Mouse (Mus musculus): ENCODE measurements around the gene Cdkn1a.
"Not testable (repeated sequence)": the region's sequence is repeated elsewhere in the genome, so short reads cannot be mapped to it uniquely, and the experiment has no call there.

Cdkn1a gene

DNA sequence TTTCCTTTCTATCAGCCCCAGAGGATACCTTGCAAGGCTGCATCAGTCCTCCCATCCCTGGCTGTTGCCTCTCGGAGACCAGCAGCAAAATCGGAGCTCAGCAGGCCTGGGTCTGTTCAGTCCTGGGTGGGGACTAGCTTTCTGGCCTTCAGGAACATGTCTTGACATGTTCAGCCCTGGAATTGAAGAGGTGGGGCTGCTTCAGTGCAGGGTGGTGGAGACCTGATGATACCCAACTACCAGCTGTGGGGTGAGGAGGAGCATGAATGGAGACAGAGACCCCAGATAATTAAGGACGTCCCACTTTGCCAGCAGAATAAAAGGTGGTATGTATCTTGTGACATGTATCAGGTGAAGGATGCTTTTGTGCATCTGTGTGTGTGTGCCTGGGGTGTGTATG is at the start of gene Cdkn1a:
Gene Cdkn1a (plus strand): TSS at position 201 of the 400 bp plus-strand sequence.
- DNase-seq (ENCODE audit: low spot score) = no peak

DNA sequence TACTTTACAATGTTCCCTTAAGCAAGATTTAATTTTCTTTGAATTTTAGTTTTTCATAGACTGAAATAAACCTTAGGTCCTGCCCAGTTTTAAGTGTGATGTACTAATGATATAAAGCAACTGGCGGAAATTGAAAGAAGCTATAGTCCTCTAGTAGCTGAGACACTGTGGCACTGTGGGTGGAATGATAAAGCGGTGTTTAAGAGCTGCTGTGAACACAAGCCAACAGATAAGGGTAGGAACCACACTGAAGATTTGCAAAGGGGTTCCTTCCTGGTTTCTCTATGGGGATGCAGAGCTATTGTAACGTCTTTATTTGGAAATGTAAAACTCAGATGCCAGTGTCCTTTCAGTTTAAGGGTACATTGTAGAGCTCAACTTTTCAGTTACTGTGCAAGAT is 49.1 kb upstream of the Cdkn1a start:
- DNase-seq (ENCODE audit: low spot score) = not testable (repeated sequence)

DNA sequence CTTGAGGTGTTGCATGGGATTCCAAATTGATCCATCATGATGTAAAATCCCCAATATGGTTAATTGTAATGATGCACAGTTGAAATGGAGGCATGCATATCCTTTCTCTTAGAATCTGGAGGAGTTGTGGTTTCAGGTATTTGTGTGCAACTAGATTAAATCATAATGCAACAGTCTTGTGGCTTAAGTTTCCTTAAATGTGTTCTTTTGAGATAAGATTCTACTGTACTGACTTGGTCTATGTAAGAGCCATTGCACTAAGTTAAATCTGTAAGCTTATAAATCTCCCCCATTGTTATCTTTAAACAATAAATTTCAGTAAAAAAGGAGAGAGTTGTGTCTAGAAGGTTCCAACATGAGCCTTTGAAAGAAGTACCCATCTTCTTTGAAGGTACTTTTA is 48.2 kb upstream of the Cdkn1a start:
- no peak for DNase-seq (ENCODE audit: low spot score)

DNA sequence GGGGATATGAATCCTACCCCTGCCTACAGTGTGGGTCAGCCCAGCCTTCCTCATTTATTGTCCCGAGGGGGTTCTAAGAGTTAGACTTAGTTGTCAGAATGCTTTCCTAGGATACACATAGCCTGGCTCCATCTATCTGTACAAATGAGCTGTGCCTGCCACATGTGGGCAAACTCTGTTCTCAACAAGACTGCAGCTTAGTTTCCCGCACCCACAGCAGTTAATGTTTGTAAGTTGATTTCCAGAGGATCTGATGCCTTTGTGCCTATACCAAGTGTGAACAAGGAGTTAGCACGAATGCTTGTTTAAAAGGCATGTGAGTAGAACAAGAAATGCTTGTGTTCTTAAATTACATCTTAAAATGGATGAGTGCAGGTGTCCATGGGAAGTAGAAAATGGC is 47.2 kb upstream of the Cdkn1a start:
- no peak for DNase-seq (ENCODE audit: low spot score)

DNA sequence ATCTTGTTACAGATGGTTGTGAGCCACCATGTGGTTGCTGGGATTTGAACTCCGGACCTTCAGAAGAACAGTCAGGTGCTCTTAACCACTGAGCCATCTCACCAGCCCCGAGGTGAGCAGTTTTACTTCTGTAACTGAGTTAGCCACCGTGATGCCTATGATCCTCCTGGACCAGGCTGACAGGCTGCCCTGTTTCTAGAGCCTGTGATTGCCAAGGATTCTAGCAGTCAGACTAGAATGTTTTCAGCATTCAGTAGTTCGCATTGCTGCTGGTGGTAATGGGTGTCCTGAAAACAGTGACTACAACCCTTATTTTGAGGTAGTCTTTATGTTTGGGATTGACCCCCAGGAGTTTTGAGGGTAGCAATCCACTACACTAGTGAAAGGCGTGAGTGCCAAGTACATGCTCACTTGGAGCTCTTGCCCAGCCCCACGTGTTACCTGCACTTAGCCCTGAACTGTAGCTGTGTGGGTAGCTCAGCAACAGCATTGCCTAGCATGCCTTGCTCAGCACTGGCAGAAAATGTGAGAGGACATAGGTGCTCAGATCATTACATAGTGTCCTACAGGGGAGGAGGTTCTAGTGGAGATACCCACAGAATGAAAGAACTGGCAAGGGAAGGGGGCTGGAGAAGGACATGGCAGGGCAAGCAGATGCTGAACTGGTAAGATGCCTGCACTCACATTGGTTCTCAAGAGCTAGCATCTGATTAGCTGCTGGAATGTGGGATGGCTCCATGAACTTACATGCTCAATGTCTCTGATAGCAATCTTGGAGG is 46.4 kb upstream of the Cdkn1a start:
- no peak for DNase-seq (ENCODE audit: low spot score)

DNA sequence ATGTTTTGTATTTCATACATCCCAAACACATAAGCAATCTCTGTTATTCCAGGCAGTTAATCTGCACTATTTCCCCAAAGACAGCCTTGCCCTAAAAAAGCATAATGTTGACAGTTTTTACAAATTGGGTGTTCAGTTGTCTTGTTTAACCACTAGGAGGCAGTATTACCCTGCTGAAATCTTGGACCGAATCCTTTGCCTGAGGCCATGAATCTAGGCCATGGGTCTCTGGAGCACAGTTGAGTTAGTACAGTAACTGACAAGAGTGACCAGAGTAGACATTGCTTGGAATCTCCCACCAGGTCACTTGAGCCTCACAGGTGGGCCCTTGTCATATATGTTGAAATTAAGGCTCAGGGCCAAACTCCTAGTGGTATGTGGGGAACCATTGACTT is 45.9 kb upstream of the Cdkn1a start:
- peak; percentile 47 for DNase-seq (ENCODE audit: low spot score)

DNA sequence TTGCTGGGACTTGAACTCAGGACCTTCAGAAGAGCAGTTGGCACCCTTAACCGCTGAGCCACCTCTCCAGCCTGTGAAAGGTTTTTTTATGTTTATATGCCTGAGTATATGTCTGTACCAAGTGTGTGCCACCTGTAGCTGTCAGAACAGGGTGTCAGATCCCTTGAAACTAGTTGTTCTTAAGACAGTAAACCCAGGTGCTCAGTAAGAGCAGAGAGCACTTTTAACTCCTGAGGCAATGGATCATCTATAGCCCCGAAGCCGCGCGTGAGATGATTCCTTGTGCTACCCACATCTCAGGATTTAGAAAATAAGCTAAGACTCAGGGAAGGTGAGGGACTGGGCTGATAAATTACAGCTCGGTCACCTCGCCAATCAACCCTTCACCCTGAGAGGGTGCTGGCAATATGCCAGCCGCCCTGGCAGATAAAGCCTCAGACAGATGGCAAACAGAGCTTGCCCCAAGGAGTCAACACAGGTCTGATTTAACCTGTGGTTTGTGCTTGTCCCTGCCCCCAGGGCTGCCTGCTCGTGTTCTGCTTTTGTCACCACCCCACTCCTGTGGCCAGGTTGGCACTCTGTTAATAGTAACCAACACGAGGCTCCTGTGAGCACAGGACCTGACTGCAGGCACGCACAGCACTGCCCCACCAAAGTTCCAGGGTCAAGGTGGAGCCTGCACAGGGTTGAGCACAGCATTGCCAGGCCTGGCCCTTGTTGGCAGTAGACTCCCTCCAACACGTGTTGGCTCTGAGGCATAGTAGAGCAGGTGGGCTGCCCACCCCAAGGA is 44.8 kb upstream of the Cdkn1a start:
- peak; percentile 66 for DNase-seq (ENCODE audit: low spot score)

DNA sequence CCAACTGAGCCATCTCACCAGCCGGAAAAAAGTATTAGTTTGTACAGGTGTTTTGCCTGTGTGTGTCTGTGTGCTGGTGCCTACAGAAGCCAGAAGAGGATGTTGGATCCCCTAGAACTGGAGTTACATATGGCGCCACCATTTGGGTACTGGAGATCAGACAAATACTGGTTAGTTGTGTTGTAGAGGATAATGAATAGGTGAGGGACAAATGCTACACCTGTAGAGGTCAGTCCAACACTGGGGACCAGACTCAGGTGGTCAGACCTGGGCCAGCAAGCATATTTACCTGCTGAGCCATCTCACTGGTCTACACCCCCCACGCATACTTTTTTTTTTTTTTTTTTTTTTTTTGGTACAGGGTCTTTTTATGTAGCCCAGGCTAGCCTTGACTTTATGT is 43.9 kb upstream of the Cdkn1a start:
- no peak for DNase-seq (ENCODE audit: low spot score)

DNA sequence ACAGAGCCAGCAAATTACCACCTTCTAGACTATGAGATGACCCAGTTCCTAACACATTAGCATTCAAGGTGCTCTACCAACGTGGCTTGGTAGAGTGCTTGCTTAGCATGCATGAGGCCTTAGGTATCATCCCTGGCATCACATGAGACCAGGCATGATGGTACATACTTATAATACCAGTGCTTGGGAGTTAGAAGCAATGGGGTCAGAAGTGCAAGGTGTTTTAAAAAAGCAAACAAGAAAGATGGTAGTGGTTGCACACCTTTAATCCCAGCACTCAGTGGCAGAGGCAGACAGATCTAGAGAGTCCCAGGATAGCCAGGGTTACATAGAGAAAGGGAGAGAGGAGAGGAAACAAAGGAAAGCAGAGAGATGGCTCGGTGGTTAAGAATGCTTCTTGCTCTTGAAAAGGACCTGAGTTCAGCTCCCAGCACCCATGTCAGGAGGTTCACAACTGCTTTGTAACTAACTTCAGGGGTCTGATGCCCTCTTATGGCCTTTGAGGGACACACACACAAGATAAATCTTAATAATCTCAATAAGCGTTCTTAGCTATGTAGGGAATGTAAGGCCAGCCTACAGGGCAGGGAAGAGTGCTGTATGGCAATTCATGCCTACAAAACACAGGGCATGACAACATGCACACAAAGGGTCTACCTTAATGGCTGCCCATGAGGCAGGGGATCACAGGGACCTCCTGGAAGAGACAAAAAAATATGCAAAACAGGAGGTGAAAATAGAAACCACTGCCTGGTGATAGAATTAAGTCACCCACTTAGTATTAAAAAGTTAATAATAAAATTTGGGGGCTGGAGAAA is 42.9 kb upstream of the Cdkn1a start:
- DNase-seq (ENCODE audit: low spot score) = no peak

DNA sequence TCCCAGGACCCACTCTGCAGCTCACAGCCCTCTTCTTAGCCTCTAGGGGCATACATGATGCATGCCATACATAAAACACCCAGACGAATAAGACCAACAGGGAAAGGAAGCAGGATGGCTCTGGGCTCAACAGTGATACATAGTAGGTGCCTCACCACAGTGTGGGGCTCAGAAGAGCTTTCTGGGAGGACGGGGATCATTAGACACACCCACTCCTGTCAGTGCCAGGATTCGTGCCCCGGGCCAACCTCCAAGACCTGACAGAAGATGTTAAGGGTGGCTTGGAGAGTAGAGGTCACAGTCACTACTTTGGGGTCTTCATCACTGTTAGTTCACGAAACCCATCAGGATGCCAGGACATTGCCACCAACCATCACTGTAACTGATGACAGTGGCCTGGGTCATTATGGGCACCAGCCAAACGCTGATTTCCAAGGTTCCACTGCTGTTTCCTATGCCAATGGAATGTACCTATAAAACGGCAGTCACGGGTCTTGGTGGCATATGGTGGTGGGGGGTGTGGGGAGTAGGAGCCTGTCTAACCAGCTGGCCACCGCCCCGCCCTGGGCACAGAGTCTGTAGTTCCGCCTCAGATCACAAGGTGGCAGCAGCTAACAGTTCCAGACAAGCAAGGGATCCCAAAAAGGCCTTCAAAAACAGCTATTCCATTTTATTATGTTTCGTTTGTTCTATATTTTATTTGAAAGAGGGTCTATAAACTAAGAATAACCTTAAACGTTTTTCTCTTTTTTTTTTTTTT is 41.8 kb upstream of the Cdkn1a start:
- DNase-seq (ENCODE audit: low spot score) = peak; percentile 81

DNA sequence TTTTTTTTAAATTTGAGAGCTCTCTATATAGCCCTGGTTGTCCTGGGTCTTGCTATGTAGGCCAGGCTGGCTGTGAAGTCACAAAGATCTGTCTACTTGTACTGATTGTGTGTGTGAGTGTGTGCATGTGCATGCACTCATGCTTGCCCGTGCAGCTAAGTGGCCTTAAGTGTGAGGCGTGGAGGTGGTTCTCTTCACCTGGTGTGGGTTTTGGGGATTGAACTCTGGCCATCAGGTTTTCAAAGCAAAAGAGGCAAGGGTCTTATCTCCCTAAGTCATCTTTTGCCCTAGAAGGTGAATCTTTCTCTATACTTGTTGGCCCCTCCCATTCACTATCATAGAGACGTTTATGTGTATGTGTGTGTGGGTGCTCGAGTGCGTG is 41.3 kb upstream of the Cdkn1a start:
- DNase-seq (ENCODE audit: low spot score) = no peak

DNA sequence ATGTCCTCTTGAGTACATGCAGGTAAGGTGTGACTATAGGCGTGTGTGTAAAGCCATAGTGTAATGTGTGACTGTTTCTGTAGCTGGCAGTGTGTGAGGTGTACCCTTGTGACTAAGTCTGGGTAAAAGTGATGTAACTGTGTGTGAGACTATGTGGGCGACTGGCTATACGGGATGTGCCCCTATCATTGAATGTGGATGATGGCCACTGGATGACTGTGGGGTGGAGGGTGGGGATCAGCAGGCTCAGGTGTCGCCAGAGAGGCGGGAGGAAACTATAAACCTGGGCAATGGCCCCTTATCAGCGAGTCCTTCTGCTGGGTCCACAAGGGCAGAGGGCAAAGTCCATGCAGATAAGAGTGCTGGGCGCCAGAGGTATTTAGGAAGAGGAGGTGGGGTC is 40.9 kb upstream of the Cdkn1a start:
- DNase-seq (ENCODE audit: low spot score) = no peak

DNA sequence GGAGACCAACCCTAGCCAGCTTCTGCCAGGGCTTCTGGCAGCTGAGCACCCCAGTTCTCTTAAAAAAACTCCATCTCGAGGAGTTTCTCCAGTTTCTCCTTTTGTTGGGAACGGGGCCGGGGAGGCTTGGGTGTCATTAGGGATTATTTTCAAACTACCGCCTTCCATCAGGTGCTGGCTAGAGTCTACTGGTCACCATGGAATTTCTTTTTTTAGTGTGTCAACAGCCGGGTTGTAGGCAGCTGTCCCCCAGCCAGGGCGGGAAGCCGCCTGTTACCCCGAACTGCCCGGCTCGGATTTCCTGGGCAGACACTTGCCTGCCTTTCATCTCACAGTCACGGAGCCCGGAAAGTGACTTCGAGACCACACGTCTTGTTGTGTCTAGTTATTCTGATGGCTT is 40.0 kb upstream of the Cdkn1a start:
- no peak for DNase-seq (ENCODE audit: low spot score)

DNA sequence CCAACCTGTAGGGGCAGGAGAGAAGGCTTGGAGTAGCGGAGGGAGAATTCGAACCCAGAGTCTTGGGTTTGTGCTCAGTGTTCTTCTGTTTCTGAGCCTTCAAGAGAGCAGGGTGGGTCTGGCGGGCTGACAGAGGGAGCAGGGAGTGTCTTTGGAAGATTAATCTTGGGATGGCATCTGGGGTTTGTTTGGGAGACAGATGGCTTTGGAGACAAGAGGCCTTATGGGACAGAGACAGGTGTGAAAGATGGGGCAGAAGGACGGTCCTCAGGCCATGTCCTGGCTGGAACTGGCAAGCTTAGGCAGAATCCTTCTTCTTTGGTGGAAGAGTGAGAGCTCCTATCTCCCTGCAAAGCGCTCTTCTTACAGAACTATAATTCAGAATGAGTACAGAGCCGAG is 37.7 kb upstream of the Cdkn1a start:
- no peak for DNase-seq (ENCODE audit: low spot score)

DNA sequence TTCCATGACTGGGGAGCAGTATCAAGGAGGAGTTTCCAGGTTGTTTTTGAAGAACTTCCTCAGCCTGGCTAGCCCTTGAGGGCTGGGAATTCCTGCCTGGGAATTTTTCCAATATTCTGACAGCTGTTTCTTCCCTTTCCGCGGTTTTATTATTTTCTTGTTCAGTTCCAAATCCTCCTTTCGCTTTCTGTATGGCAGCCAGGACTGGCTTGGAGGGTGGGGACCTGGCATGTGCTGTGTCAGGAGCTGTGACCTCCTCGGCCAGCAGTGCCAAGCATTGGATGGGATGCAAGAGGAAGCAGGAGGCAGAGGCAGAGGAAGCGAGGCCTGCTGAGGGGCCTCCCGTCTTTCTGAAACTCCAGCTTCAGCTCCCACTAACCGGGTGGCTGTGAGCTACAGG is 36.9 kb upstream of the Cdkn1a start:
- DNase-seq (ENCODE audit: low spot score) = peak; percentile 86

DNA sequence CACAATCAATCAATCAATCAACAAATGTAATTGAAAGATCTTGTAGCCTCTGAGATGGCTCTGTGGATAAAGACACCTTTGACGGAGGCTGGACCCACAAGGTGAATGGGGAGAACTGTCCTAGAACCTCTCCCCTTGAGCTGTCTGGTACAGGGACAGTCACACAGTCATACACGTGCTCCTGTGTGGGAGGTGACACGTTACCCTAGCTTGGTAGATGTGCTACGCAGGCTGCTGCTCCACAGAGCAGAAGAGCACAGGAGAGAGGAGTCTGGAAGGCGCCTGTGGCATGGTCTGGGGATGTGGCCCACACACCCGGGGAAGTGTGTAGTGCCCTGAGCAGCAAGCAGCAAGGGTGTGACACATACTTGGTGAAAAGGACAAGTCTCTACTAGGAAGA is 36.3 kb upstream of the Cdkn1a start:
- no peak for DNase-seq (ENCODE audit: low spot score)

DNA sequence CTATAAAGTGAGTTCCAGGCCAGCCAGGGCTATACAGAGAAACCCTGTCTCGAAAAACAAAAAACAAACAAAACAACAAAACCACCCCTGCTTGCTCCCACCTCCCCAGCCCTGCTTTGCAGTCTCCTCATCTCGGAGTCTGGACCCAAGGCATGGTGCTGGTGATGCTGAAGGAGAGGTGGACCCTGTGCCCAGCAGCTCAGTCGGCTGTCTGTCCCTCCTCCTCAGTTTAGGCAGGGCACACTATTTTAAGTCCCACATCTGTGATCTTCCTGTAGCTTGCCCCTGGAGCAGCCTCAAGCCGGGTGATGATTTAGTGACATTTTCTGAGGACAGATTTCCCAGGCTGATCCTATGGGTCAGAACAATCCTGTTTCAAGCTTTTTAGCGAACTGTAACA is 35.2 kb upstream of the Cdkn1a start:
- DNase-seq (ENCODE audit: low spot score) = no peak

DNA sequence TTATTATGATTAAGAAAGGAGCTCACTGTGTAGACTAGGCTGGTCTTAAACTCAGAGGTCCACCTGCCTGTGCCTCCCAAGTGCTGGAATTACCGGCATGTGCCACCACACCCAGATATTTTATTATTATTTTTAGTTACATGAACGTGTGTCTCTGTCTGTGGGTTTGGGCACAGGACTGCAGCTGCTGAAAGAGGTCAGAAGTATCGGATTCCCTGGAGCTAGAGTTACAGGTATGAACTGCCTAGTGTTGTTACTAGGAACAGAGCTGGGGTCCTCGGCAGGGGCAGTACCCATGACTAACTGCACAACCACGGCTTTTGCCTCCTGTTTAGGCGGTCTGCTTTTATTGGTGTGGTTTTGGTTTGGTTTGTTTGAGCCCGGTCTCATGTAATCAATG is 34.6 kb upstream of the Cdkn1a start:
- no peak for DNase-seq (ENCODE audit: low spot score)

DNA sequence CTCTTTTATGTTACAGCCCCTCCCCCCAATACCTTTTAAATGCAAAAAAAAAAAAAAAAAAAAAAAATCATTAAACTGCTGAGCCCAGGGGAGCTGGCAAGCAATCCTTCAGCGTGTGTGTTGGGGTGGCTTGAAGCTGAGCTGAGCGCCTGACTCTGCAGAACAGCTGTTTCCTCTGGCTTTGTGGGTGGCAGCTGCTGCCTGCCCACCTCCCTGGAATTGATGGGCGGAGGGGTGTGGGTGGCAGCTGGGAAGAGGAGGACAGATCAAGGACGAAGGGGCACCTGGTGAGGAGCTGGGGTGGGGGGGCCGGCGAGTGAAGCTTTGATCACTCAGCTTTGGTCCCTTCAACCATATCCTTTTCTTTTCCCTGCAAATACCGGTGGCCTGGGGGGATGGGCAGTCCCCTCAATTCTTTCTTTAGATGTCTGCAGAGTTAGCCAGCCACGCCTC is 34.1 kb upstream of the Cdkn1a start:
- DNase-seq (ENCODE audit: low spot score) = no peak

DNA sequence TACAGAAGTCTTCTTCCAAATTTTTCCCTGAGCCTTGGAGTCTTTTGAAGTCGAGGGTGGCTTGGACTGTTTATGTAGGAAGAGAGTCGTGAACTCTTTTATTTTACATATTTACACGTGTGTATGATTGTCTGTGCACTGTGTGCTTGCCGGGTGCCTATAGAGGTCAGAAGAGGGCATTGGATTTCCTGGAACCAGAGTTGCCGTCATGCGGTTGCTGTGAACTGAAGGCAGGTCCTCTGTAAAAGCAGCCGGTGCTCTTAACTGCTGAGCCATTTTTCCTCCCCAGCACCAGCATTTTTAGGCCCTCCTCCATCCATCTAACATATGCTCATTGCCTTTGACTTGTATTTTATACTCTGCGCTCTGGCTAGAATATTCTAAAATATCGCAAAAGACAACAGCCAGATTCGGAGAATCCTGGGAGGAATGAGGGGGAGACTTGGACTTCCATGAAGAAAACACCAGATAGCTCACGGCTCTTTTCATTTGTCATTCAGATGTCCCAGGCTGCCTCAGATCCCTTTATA is 33.4 kb upstream of the Cdkn1a start:
- DNase-seq (ENCODE audit: low spot score) = no peak

DNA sequence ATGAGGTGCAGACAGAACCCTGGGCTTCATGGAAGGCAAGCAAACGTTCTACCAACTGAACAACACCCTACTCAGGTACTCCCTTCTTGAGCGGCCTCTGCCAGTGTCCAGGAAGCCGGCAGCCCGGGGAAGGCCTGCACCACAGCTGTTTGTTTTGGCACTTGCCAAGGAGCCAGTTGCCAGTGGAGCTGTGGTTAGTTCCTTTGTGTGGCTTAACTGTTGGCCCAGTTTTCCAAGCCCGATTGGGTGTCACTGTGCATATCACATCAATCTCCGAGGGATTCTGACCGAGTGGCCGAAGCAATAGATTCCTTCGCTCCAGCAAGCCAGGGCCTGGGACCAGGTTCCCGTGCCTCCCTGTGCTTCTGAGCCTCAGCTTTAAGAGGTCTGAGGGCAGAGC is 32.8 kb upstream of the Cdkn1a start:
- peak; percentile 73 for DNase-seq (ENCODE audit: low spot score)

DNA sequence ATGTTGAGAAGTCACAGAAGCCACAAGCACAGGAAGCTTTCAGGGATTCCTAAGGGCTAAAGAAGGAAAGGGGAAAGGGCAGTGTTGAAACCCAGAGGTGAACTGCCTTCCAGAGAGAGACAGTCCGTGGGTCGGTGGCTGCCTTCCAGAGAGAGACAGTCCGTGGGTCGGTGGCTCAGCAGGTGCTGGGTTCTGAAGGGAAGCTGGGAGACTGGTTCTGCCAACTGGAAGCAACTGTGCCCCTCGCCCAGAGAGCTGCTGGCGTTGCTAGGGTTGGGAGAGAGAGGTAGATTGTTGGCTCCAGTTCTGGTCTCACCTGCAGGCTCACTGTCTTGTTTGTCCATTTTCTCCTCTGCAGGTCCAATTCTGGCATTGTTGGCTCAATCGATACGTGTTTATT is 32.3 kb upstream of the Cdkn1a start:
- DNase-seq (ENCODE audit: low spot score) = no peak

Measured in lung, postnatal 25 days (tissue).